Mouse (Mus musculus) retina, embryonic 14.5 days (tissue): Measurements from ENCODE around the gene Aamdc.

Experiments used
- DNase-seq: peaks from one replicate; pipeline ENCODE4 v3.0.0-alpha.2; 2015; ENCODE audit warnings: low spot score

Gene Aamdc

GRCm38 (mm10) chr7:97514786-97515185, 64.5 kb downstream of the Aamdc start:
- no peak for DNase-seq

DNA sequence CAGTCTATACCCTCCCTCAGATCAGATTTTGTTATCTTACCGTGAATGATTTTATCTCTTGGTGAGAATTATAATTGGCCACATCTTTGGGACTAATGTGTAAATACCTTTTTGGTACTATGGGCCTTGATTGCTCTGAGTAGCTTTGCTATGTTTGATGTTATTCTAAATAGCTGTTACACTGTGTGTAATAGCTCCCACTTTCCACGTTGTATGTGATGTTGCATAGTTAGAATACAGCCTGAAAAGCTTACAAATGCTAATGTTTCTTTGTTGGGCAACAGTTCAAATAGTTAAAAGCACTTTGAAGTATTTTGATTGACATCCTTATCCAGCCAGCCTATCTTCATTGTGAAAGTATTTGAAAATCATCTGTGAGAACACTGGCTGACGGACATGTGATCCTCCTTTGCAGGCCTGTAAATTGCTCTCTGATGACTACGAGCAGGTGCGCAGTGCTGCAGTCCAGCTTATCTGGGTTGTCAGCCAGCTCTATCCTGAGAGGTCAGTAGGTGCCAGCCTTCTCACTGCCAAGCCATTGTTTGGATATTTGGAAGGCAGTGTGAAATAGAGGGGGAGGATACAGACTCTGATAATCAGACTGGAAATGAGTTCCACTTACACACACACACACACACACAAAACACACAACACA, 78.6 kb downstream of the Aamdc start:
- DNase-seq, result no peak
